Mouse (Mus musculus) kidney, postnatal 0 days (tissue): ENCODE results near the gene Gm20431. TPM values are rescaled to one million over a fixed set of nuclear protein-coding genes. Genes with fewer than 3 reads are reported as not detected.
A peak's percentile ranks its signal among the peaks of the same experiment; 100 is the strongest.

Source experiments
- ATAC-seq: fragments of 200-750 bp; cut with Nextera tagmentation; replicated peaks from 2 replicates; pipeline ENCODE4 v1.8.0; 2017; ENCODE audit warnings: low read depth, moderate number of reproducible peaks, moderate TSS enrichment, moderate library complexity; ENCODE audit not compliant: low FRiP score
- DNase-seq: peaks from one replicate; pipeline ENCODE4 v3.0.0-alpha.2; 2016; ENCODE audit warnings: low spot score
- H3K27ac ChIP-seq: fragments of 300-500 bp; sonication (generic); 2 replicates; pipeline ENCODE4 v1.5.1; 2014; ENCODE audit warnings: mild to moderate bottlenecking
- H3K27me3 ChIP-seq: fragments of 300-500 bp; sonication (generic); 2 replicates; pipeline ENCODE4 v1.6.1; 2014; ENCODE audit warnings: low read length, mixed read lengths; ENCODE audit not compliant: insufficient read depth
- H3K36me3 ChIP-seq: fragments of 300-500 bp; sonication (generic); 2 replicates; pipeline ENCODE4 v1.6.1; 2014; ENCODE audit warnings: low read length, mixed read lengths; ENCODE audit not compliant: insufficient read depth
- H3K4me1 ChIP-seq: fragments of 300-500 bp; sonication (generic); replicated peaks from 2 replicates; pipeline ENCODE4 v1.6.1; 2014; ENCODE audit warnings: antibody characterized with exemption, low read length, mixed read lengths; ENCODE audit not compliant: insufficient read depth
- H3K4me2 ChIP-seq: fragments of 300-500 bp; sonication (generic); 2 replicates; pipeline ENCODE4 v1.6.1; 2014; ENCODE audit warnings: mild to moderate bottlenecking, low read length, moderate library complexity, mixed read lengths
- H3K4me3 ChIP-seq: fragments of 300-500 bp; sonication (generic); replicated peaks from 2 replicates; pipeline ENCODE4 v1.5.1; 2014; ENCODE audit warnings: low read depth, low read length
- H3K9ac ChIP-seq: fragments of 300-500 bp; sonication (generic); 2 replicates; pipeline ENCODE4 v1.6.1; 2014; ENCODE audit warnings: low read depth, low read length
- H3K9me3 ChIP-seq: fragments of 300-500 bp; sonication (generic); replicated peaks from 2 replicates; pipeline ENCODE4 v1.6.1; 2016; ENCODE audit warnings: low read length, inconsistent platforms, mixed read lengths
- CTCF ChIP-seq: IDR thresholded peaks from 2 replicates; pipeline ENCODE4 v1.5.1; 2016; ENCODE audit warnings: antibody characterized with exemption, low read depth, mild to moderate bottlenecking, moderate library complexity
- WGBS: fragments of 180-500 bp; shearing (Covaris S2); extraction: QIAGEN DNeasy Blood & Tissue Kit; methylation state at CpG from one replicate; pipeline ENCODE4 v1.1.7; 2014; 5-methylcytosine and 5-hydroxymethylcytosine counted together
- polyA plus RNA-seq: library from polyadenylated mRNA; unstranded; fragments of >200 nt; fragmentation: Nextera tagmentation; extraction: Ambion mirVana; gene quantifications from 2 replicates; pipeline ENCODE4 v1.2.1, GENCODE M21; 2015

Gene Gm20431
- polyA plus RNA-seq, 1 experiment from 2014 or later: 11.2 TPM

GRCm38 (mm10) chr2:167602978-167603377, 58.3 kb downstream of the Gm20431 start:
- Histone ChIP-seq H3K9me3 (no peaks in the 10 kb centered on the region), H3K27ac (no peak overlapping the region), H3K36me3 (peaks cover 3% of the 10 kb centered on the region; the same call in 1 of the 2 replicates), H3K27me3 (no peaks in the 10 kb centered on the region), H3K4me3 (no peak overlapping the region), H3K4me1 (peaks cover 7% of the 10 kb centered on the region; the same call in 1 of the 2 replicates), H3K9ac (no peak overlapping the region), H3K4me2 (no peak overlapping the region)
- 42% methylated on average over 5 of the region's 5 CpGs for WGBS
- TF ChIP-seq CTCF: peak; percentile 54
- DNase-seq (peak; percentile 65), ATAC-seq (no peak)

- Histone ChIP-seq H3K4me2 (no peak overlapping the region), H3K9me3 (no peaks in the 10 kb centered on the region), H3K9ac (no peak overlapping the region), H3K4me3 (no peak overlapping the region), H3K27me3 (no peaks in the 10 kb centered on the region), H3K27ac (no peak overlapping the region), H3K36me3 (peaks cover 3% of the 10 kb centered on the region; the same call in 1 of the 2 replicates), H3K4me1 (peaks cover 11% of the 10 kb centered on the region)
- no peak for TF ChIP-seq CTCF
- DNase-seq (no peak), ATAC-seq (no peak)
- 87% methylated on average over 2 of the region's 2 CpGs for WGBS
These were observed 58.9 kb downstream of the Gm20431 start for GRCm38 (mm10) chr2:167602364-167602763.

GRCm38 (mm10) chr2:167600481-167600995, 60.8 kb downstream of the Gm20431 start:
- WGBS: 60% methylated on average over 8 of the region's 8 CpGs
- H3K4me1 ChIP-seq: peaks cover 26% of the 10 kb centered on the region

GRCm38 (mm10) chr2:167599917-167600316, 61.4 kb downstream of the Gm20431 start:
- H3K9me3 ChIP-seq: no peaks in the 10 kb centered on the region
- H3K4me2 ChIP-seq: no peak overlapping the region
- peaks cover 32% of the 10 kb centered on the region for H3K4me1 ChIP-seq
- 71% methylated on average over 6 of the region's 6 CpGs for WGBS
- H3K27me3 ChIP-seq: no peaks in the 10 kb centered on the region
- no peaks in the 10 kb centered on the region for H3K36me3 ChIP-seq
- H3K27ac ChIP-seq: no peak overlapping the region
- H3K4me3 ChIP-seq: no peak overlapping the region
- DNase-seq (no peak), ATAC-seq (no peak)
- no peak for TF ChIP-seq CTCF
- no peak overlapping the region for H3K9ac ChIP-seq

More at GRCm38 (mm10) chr2:167600481-167600995, 60.8 kb downstream of the Gm20431 start:
- ATAC-seq (no peak), DNase-seq (no peak)
- Histone ChIP-seq H3K4me2 (no peak overlapping the region), H3K36me3 (no peaks in the 10 kb centered on the region), H3K9ac (no peak overlapping the region), H3K9me3 (no peaks in the 10 kb centered on the region), H3K4me3 (no peak overlapping the region), H3K27ac (no peak overlapping the region), H3K27me3 (no peaks in the 10 kb centered on the region)
- TF ChIP-seq CTCF: no peak

GRCm38 (mm10) chr2:167599195-167599594, 62.1 kb downstream of the Gm20431 start:
- no peak overlapping the region for H3K4me3 ChIP-seq
- H3K4me2 ChIP-seq: no peak overlapping the region
- H3K27me3 ChIP-seq: no peaks in the 10 kb centered on the region
- 75% methylated on average over 5 of the region's 5 CpGs for whole genome bisulfite sequencing
- H3K36me3 ChIP-seq: no peaks in the 10 kb centered on the region
- H3K4me1 ChIP-seq: peaks cover 34% of the 10 kb centered on the region
- no peak for TF ChIP-seq CTCF
- no peak overlapping the region for H3K27ac ChIP-seq
- no peak overlapping the region for H3K9ac ChIP-seq
- ATAC-seq: no peak
- H3K9me3 ChIP-seq: no peaks in the 10 kb centered on the region
- DNase-seq: no peak

- peak; percentile 79 for DNase-seq
- Histone ChIP-seq H3K4me2 (peak overlapping the region; percentile 40), H3K27me3 (no peaks in the 10 kb centered on the region), H3K36me3 (no peaks in the 10 kb centered on the region), H3K9ac (peak overlapping the region; percentile 51), H3K4me1 (peaks cover 44% of the 10 kb centered on the region), H3K9me3 (no peaks in the 10 kb centered on the region), H3K4me3 (no peak overlapping the region; the same call in 1 of the 2 replicates), H3K27ac (peak overlapping the region; percentile 85)
- WGBS: 19% methylated on average over 32 of the region's 40 CpGs
- TF ChIP-seq CTCF: no peak
- peak; percentile 55 for ATAC-seq
These were observed 63.7 kb downstream of the Gm20431 start for GRCm38 (mm10) chr2:167597492-167598186.
